Mouse (Mus musculus): Measurements from ENCODE around the gene Tbx3. TPM values are rescaled to one million over a fixed set of nuclear protein-coding genes. Genes with fewer than 3 reads are reported as not detected.

Tbx3 gene
- total RNA-seq, 2 experiments from 2014 or later: 12.8 to 14.5 TPM

DNA sequence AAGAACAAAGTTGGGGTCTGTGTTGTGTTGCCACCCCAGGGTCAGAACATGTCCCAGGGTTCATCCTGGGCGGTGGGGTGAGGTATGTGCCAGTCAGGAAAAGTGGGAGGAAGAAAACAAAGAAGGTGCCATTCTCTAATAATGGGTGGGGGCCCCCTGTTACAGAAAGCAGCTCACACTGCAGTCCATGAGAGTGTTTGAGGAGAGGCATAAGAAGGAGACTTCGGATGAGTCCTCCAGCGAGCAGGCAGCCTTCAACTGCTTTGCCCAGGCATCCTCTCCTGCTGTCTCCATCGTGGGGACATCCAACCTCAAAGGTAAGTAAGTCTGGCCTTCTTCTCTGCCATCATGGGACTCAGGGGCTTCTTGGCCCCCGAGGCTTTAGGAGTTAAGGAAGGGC is 8.0 kb downstream of the Tbx3 start:
- no peak for DNase-seq (ENCODE audit: low spot score in 2 of 2)

DNA sequence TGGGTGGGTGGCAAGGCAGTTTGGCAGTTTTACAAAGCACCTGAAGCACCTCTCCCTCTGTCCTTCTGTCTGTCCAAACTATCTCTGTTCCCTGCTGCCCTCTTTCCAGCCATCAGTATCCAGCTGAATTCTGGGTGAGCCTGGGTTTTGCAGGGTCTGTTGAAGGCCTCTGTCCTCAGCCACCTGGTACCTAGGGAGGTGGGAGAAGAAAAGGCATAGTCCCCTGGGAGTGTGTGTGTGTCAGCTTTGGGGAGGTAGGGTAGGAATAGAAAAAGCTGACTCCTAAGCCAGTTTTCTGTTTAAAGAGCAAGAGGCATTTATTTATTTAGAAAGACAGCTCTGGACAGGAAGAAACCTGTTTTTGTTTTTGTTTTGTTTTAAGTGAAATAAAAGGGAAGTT is 8.6 kb downstream of the Tbx3 start:
- DNase-seq (ENCODE audit: low spot score in 2 of 2): no peak

DNA sequence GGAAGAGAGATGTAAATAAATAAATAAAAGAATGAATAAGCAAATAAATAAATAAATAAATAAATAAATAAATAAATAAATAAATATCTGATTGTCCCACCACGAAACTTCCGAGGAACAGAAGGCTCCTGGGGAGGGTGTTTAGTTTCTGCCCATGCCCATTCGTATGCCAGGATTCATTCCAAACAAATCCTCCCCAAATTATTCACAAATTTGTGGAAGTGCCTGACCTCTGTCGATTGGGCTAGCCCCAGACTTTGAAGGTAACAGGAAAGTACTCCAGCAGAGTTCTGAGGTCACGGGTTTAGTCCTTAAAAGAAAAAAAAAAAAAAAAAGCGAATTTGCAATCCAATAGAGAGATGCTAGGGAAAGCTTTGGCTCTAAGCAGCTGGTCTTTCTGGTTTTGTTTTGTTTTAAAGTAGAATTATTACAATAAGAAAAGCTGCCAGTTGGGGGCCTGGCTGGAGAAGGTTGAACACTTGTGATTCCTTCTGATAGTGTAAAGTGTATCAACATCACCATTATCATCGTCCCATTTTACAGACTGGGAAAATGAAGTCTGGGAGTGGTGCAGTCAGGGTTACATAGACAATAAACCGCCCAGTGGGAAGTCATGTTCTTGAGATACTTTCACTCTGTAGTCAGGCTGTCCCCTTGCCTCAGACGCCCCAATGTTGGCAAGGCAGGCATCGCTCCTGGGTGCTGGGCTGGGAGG is 9.3 kb downstream of the Tbx3 start:
- no peak for DNase-seq (ENCODE audit: low spot score in 2 of 2)

DNA sequence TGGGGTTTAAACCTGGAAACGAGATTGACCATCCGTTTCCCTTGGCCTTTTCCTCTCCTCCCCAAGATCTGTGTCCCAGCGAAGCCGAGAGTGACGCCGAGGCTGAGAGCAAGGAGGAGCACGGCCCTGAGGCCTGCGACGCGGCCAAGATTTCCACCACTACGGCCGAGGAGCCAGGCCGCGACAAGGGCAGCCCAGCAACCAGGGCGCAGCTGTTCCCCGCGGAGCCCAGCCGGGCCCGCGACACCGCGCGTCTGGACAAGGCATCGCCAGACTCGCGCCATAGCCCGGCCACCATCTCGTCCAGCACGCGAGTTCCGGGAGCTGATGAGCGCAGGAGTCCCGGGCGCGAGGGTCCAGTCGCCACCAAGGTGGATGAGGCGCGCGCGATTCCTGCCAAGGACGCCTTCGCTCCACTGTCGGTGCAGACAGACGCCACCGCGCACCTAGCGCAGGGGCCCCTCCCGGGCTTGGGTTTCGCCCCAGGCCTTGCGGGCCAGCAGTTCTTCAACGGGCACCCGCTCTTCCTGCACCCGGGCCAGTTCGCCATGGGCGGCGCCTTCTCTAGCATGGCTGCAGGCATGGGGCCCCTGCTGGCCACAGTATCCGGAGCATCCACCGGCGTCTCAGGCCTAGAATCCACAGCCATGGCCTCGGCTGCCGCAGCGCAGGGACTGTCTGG is 10.0 kb downstream of the Tbx3 start:
- DNase-seq (ENCODE audit: low spot score in 2 of 2): peak in 1 of 2 experiments; percentile 50

DNA sequence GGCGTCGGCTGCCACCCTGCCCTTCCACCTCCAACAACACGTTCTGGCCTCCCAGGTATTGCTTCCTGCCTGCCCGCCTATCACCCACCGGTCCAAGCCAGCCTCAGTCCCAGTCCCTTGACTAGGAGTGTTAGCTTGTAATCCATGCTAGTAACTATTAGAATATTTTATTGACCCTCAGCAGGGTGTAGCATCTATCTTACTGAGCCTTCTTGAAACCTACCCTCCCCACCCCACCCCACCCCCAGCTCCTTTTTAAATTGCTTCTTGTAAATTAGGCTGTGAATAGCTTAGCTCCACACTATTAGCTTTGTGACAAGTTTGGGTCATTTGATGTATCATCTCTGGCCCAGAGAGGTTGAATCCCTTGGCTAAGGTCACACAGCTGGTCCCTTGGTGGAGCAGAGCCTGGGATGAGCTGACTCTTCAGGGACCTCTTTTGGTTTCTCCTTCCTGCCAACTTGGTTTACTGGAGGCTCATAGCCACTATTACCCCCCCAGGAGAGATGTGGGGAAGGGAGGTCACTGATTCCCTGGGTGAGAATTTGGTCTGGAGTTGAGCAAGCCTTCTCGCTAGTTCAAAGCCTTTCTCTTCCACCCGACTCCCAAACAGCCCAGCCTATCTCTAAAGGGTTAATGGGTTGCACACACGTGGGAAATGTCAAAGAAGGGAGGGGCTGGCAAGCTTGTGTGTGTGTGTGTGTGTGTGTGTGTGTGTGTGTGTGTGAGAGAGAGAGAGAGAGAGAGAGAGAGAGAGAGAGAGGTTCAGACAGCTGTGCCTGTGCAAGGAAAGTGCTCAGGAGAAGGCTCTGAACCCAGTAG is 10.8 kb downstream of the Tbx3 start:
- DNase-seq (ENCODE audit: low spot score in 2 of 2): no peak

DNA sequence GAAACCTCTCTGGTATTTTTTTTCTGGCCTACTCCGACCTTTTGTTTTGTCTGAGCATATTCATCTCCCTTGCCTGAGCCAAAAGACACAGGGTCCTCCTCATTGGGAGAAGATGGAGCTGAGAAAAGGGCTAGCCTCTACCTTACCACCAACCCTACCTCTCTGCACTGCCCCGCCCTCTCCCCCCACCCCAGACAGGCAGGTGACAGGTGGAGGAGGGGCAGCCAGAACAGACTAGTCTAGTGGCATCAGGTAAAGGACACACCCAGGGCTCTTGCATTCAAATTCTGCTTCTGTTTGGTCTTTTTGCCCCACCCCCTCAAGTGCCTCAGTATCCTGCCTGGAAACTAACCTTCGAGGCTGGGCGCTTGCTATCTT is 11.4 kb downstream of the Tbx3 start:
- DNase-seq (ENCODE audit: low spot score in 2 of 2): no peak

DNA sequence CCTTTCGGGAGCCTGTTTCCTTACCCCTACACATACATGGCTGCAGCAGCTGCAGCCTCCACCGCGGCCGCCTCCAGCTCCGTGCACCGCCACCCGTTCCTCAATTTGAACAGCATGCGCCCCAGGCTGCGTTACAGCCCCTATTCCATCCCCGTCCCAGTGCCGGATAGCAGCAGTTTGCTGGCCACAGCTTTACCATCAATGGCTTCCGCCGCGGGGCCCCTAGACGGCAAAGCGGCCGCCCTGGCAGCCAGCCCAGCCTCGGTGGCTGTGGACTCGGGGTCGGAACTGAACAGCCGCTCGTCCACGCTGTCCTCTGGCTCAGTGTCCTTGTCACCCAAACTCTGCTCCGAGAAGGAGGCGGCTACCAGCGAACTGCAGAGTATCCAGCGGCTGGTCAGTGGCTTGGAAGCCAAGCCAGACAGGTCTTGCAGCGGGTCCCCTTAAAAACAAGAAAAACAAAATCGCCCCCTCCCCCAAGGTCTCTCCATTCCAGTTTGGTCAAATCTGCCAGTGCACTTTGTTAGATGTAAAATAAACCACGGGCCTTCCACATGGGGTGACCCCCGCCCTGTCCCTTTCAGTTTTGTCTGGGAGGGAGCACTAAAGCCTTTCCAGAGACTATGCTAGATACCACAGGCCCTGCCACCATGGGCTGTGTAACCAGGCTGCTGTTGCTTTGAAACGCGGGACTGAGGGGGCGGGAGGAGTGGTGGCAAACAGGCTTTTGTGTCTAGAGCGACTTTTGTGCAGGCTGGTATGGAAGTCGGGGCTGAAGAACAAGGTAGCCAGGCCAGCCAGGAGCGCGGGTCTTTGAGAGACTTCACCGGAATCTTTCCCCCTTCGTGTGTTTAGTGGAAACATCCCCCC is 12.4 kb downstream of the Tbx3 start:
- DNase-seq (ENCODE audit: low spot score in 2 of 2): no peak

DNA sequence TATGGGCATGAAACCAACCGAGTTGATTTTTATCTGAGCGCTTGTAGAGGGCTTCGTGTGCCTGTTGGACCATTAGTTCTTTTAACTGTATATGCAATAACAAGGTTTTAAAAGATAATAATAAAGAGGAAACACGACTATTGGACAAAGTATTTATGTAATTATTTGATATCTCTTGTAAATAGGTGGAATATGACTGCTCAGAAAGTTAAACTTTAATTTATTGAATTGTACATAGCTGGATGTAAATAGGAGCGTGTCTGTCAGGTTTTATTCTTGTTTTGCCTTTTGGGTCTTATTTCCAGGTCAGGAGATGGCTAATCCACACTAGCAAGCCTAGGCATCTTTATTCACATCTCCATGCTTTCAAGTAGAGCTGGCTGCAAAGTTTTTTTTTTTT is 13.4 kb downstream of the Tbx3 start:
- DNase-seq (ENCODE audit: low spot score in 2 of 2): no peak

DNA sequence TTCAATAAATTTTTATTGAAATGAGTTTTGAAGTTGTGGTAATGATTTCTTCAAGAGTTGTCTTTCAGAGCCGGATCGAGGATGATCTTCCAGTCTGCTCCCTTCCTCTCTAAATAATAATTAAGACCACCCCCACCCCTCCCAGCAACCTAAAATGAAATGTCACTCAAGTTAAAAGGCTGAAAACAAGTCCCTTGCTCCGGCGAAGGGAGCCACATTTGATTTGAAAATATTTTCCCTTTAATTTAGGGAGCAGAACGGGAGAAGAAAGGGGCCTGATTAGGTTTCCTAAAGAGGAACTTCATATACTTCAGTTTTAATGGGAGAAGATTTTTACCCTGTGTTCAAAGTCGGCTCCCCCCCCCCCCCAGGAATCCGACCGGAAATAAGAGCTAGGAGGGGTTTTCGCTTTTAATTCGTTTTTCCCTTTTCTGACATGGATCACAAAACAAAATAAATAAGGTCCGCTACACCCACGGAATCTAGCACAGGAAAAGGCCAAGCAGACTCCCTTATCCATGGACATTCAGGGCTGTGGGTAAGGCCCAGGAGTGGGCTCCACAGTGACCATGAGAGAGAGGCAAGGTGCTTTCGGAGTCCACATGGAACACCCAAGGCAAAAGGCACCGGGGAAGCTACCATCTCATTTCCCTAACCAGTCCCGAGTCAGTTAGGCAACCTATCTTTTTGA is 14.4 kb downstream of the Tbx3 start:
- DNase-seq (ENCODE audit: low spot score in 2 of 2): no peak

DNA sequence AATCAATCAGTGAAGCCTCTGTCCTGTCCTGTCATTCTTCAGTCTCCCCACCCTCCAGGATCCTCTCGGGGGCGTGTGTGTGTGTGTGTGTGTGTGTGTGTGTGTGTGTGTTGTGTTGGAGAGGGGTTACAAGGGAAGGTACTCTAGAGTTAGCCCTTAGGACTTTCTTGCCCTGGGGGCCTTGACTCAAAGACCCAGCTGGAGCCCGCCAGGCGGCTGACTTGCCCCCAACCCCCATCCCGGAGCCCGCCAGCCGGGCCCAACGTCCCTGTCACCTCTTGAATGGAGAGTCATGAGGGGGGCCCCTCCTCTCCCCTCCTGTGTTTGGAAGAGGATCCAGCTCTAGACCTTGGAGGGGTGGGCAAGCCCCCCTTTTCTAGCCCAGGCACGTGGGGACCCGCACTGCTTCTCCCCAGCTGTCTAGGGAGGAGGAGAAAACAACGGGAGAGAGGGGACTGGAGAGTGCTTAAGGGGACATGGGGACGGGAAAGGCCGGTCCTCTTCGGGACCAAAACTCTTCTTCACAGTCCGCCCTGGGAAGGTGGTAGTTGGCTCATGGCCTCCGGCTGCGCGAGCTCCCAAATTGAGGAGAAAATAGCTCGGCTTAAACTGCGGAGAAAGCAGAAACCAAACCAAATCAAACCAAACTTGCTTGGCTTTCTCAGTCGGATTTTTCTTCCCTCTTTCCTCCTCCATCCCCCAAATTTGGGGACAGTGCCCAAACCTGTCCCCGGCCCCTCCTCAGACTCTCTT is 15.2 kb downstream of the Tbx3 start:
- no peak for DNase-seq (ENCODE audit: low spot score in 2 of 2)

DNA sequence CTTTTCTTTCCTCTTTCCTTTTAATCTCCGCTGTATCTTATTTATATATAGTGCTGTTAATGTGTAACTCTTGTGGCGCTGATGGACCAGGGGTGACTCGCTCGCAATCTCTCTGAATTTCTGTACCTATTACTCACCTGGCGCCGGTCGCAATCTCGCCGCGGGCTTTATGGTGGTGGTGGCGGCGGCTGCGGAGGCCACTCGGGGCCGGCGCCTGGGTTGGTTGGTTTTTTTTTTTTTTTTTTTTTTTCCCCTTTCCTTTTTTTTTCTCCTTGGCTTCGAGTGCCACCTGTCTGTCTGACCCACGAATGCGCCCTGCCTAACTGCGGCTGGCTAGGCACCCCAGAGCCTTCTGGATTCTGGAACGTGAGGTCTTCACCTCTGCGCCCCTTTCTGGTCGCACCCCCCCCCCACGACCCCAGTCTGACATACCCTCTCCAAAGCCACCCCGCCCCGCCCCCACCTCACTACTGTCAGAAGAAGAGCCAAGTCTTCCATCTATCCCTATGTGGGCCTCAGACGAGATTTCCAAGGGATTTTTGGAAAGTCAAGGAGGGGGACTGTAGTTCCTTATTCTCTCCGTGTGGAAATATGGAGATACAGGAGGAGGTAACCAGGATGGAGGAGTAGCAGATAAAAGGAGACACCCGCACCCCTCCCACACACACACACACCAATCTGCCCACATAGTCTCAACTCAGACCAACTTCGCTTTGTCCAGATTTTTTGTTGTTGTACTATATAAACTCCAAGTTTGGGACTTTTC is 15.9 kb downstream of the Tbx3 start:
- no peak for DNase-seq (ENCODE audit: low spot score in 2 of 2)

DNA sequence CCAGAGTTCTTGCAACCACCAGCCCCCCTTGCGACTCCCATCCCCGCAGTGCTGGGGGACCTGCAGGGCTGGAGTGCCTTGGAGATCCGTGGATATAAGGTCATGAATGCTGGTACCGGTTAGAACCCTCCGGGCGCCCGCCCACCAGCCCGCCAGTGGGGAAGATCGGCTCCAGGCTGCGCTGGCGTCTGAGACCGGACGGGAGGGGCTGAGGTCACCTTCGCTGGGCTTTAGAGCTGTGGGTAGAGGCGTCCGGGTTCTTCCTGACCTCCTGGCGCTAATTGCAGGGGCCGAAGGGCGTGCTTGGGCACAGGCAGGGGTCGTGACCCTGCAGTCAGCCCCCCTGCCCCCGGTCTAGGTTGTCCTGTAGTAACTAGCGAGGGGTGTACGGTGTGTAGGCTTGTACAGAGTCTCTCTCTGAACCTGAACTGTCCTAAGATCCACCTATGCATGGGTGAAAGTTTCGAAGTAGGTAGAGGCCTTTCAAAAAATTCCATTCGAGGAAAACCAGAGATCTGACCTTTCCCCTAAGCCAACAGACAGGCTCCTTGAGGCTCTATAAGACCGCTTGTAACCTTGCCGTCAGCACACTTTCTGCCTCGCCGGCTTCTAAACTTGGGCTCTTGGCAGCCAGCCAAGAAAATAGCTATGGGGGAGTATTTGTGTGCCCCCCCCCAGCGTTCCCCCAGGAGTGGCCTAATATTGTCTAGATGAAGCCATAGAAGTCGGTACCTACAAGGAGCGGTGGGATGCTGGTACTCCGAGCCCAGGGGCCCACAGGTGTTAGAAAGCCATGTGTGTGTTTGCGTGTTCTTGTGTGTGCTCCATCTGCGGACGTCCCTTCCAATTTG is 16.8 kb downstream of the Tbx3 start:
- no peak for DNase-seq (ENCODE audit: low spot score in 2 of 2)

DNA sequence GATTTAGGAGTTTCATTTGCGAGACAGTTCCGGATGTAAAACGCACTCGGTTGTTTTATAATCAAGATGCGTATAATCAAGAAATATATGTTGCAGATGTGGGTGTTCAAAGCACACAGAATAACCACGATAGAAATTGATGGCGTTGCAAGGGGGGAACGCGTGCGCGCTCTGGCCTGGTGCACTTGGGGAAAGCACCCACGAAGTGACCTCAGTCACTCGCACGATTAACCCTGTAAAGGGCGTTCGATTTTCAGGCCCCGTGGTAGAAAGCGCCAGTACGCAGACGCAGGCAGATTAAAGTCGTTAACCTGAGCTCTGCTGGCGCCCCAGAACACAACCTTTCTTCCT is 17.4 kb downstream of the Tbx3 start:
- no peak for DNase-seq (ENCODE audit: low spot score in 2 of 2)

DNA sequence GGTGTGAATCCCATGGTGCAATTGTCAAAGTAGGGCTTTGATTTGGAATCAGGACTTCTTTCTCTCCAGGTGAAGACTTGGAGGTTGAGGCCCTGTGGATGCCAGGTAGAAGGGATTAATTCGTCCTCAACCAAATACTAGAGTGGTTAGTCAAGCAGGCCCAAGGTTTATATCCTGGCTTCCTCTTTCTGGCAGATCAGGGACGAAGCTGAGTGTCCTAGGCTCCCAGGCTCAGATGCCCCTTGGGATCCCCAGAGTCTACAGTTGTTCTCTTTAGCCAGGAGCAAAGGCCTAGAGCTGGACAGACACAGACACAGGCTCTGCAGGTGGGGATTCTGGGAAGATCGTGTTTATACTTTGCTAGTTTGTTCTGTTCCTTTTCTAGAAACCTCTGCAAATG is 17.8 kb downstream of the Tbx3 start:
- DNase-seq (ENCODE audit: low spot score in 2 of 2): no peak

DNA sequence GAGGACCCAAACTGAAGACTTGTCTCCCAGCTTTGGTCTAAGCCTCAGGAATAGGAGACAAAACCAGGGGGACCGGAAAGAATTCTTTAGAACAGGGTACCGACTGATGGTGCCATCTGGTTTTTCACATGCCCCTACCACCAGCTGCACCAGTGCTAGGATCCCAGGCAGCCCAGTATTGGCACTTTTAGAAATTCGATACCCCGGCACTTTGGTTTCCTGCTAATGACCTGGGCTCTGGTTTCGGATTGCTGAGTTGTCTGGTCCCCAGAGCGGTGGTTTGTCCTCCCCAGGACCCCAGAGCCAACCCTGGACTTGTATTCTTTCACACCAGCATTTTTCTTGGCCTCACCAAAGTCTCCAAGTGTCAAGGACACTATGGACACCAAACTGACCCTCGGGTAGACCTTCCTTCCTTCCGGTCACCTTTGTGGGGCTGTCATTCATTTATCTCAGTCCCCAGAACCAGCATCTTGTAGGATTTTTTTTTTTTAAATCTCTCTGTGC is 18.5 kb downstream of the Tbx3 start:
- DNase-seq (ENCODE audit: low spot score in 2 of 2): no peak

DNA sequence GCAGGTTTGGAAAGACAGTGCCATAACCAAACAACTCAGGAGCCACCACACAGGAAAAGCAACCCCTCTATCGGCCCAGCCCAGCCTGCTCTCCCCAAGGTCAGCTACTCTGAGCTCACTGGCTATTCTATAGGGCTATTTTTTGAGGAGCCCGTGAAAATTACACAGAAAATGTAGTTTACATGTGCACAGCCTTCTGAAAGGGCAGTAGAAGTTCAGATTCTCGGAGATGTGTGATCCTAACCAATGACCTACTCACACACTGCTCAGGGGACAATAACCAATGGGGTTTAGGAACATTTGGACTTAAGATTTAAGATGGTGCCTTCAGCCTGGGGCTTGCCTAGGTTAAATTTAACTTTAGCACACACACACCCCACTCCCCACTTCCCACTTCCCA is 19.0 kb downstream of the Tbx3 start:
- DNase-seq (ENCODE audit: low spot score in 2 of 2): no peak

DNA sequence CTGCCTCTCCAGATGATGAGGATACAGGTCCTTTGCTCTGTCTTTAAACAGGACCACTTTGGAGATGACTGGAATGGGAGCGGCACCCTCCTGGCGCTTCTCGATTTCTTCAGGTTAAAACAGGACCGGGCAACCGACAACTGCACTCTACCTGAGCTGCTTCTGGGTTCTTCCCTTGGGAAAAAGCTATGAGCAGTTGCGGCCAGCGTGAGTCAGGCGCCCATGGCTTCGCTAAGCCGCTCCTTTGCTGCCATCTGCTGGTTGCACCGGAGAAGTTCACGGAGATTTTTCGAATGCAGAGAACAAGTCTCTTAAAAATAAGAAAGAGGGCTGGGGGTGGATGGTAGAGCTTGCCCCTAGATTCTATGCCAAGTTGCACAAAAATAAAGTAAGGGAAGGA is 20.6 kb downstream of the Tbx3 start:
- peak; percentile 61 to 68 for DNase-seq (ENCODE audit: low spot score in 2 of 2)

DNA sequence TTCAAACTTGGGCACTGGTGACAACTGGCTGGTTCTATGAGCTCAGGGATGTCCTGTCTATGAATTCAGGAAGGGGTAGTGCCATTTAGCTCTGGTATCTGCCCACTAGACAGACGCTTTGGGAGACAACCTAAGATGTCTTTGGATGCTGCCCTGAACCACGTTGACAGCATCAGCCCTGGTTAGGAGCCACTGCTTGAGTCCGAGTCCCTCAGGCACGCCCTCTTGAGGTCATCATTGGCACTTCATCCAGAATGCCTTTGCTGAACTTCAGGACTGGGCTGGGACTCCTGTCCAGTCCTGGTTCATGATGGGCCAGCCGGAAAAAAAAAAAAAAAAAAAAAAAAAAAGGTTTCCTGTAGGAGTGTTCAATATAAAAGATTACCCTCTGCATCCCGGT is 22.0 kb downstream of the Tbx3 start:
- DNase-seq (ENCODE audit: low spot score in 2 of 2): no peak

All from gastrocnemius, postnatal 4 days (tissue).